Mouse (Mus musculus) CH12.LX (cell line): ENCODE measurements around the gene Dhx38. TPM values are rescaled to one million over a fixed set of nuclear protein-coding genes. Genes with fewer than 3 reads are reported as not detected.

ENCODE experiments used
- DNase-seq: peaks from one replicate; pipeline ENCODE4 v3.0.0-alpha.2; 2013; ENCODE audit errors: extremely low read depth
- H3K27ac ChIP-seq: 2 replicates; pipeline ENCODE4 v1.5.1; 2012; ENCODE audit warnings: low read depth, mild to moderate bottlenecking, control low read depth, moderate library complexity; ENCODE audit not compliant: insufficient read depth
- H3K27me3 ChIP-seq: replicated peaks from 2 replicates; pipeline ENCODE3; 2012; ENCODE audit warnings: inconsistent platforms
- H3K36me3 ChIP-seq, 2 experiments: replicated peaks in 1 of 2; 2 replicates each; pipeline versions ENCODE3 to v1.6.1; 2012; ENCODE audit warnings: inconsistent platforms in 1 of 2, low read length in 1 of 2, mild to moderate bottlenecking in 1 of 2, mixed read lengths in 1 of 2, moderate library complexity in 1 of 2; ENCODE audit not compliant: control insufficient read depth in 1 of 2, insufficient read depth in 1 of 2
- H3K4me1 ChIP-seq, 2 experiments: 2 replicates each; pipeline ENCODE4 v1.6.1; 2012; ENCODE audit warnings: inconsistent platforms in 1 of 2, moderate library complexity in 1 of 2; ENCODE audit not compliant: insufficient read depth in 2 of 2, control insufficient read depth in 1 of 2
- H3K4me2 ChIP-seq: 2 replicates; pipeline ENCODE4 v1.6.1; 2012; ENCODE audit warnings: low read depth, mild to moderate bottlenecking, control low read depth; ENCODE audit not compliant: poor library complexity, insufficient read depth, severe bottlenecking
- H3K4me3 ChIP-seq, 3 experiments: fragments of 150-350 bp in 1 of 3; sonication (generic) in 1 of 3; replicated peaks in 1 of 3; 2 replicates each; pipeline versions ENCODE3 to v1.5.1; 2011 to 2012; ENCODE audit warnings: low read depth in 2 of 3, low read length in 2 of 3, mild to moderate bottlenecking in 2 of 3, moderate library complexity in 2 of 3, control low read depth in 1 of 3, improper control_type of control experiment in 1 of 3, inconsistent platforms in 1 of 3, mixed read lengths in 1 of 3; ENCODE audit not compliant: poor library complexity in 1 of 3
- H3K79me2 ChIP-seq: replicated peaks from 2 replicates; pipeline ENCODE4 v1.6.1; 2012; ENCODE audit warnings: mild to moderate bottlenecking, moderate library complexity; ENCODE audit not compliant: control insufficient read depth, poor library complexity, insufficient read depth, severe bottlenecking; ENCODE audit errors: extremely low read depth
- H3K9ac ChIP-seq: 2 replicates; pipeline ENCODE4 v1.6.1; 2012; ENCODE audit warnings: low read depth, mild to moderate bottlenecking, control low read depth, moderate library complexity; ENCODE audit not compliant: insufficient read depth
- H3K9me3 ChIP-seq: replicated peaks from 2 replicates; pipeline ENCODE3; 2012; ENCODE audit warnings: low read length, inconsistent platforms, mixed read lengths
- CHD1 ChIP-seq: IDR thresholded peaks from 2 replicates; pipeline ENCODE4 v1.6.1; 2012; ENCODE audit warnings: low read depth, low read length, improper control_type of control experiment, inconsistent platforms
- CHD2 ChIP-seq: IDR thresholded peaks from 2 replicates; pipeline ENCODE4 v1.6.1; 2011; ENCODE audit warnings: low read length, improper control_type of control experiment
- CTCF ChIP-seq, 2 experiments: IDR thresholded peaks in 1 of 2; conservative IDR thresholded peaks in 1 of 2; 2 replicates each; pipeline ENCODE4 v1.5.1; 2011 to 2012; ENCODE audit warnings: low read depth in 2 of 2, low read length in 2 of 2, improper control_type of control experiment in 1 of 2, inconsistent platforms in 1 of 2, mild to moderate bottlenecking in 1 of 2, moderate library complexity in 1 of 2
- E2F4 ChIP-seq: IDR thresholded peaks from 2 replicates; pipeline ENCODE4 v1.6.1; 2011; ENCODE audit warnings: low read depth, low read length, improper control_type of control experiment; ENCODE audit not compliant: insufficient replicate concordance
- ELF1 ChIP-seq: IDR thresholded peaks from 2 replicates; pipeline ENCODE4 v1.6.1; 2014; ENCODE audit warnings: low read depth, mild to moderate bottlenecking, inconsistent platforms, low read length, improper control_type of control experiment
- ETS1 ChIP-seq: conservative IDR thresholded peaks from 2 replicates; pipeline ENCODE4 v1.6.1; 2012; ENCODE audit warnings: low read depth, mild to moderate bottlenecking, inconsistent platforms, low read length, improper control_type of control experiment, moderate library complexity
- KAT2A ChIP-seq: IDR thresholded peaks from 2 replicates; pipeline ENCODE4 v1.6.1; 2012; ENCODE audit warnings: low read length, improper control_type of control experiment, inconsistent platforms; ENCODE audit not compliant: insufficient replicate concordance
- MAFK ChIP-seq: IDR thresholded peaks from 2 replicates; pipeline ENCODE4 v1.6.1; 2011; ENCODE audit warnings: low read length, improper control_type of control experiment; ENCODE audit not compliant: insufficient replicate concordance
- MAX ChIP-seq: IDR thresholded peaks from 2 replicates; pipeline ENCODE4 v1.6.1; 2011; ENCODE audit warnings: low read length, improper control_type of control experiment
- MAZ ChIP-seq: IDR thresholded peaks from 2 replicates; pipeline ENCODE4 v1.6.1; 2012; ENCODE audit warnings: low read depth, mild to moderate bottlenecking, inconsistent platforms, low read length, improper control_type of control experiment, moderate library complexity
- MYC ChIP-seq: IDR thresholded peaks from 2 replicates; pipeline ENCODE4 v1.6.1; 2011; ENCODE audit warnings: low read depth, mild to moderate bottlenecking, improper control_type of control experiment, low read length
- NRF1 ChIP-seq: IDR thresholded peaks from 2 replicates; pipeline ENCODE4 v1.6.1; 2014; ENCODE audit warnings: low read depth, mild to moderate bottlenecking, inconsistent platforms, low read length, improper control_type of control experiment, moderate library complexity
- PAX5 ChIP-seq: IDR thresholded peaks from 2 replicates; pipeline ENCODE4 v1.6.1; 2012; ENCODE audit warnings: low read length, inconsistent platforms, mixed read lengths
- POLR2A ChIP-seq: IDR thresholded peaks from 2 replicates; pipeline ENCODE4 v1.6.1; 2011; ENCODE audit warnings: low read depth, mild to moderate bottlenecking, improper control_type of control experiment, low read length
- RCOR1 ChIP-seq: conservative IDR thresholded peaks from 2 replicates; pipeline ENCODE4 v1.6.1; 2012; ENCODE audit warnings: low read depth, mild to moderate bottlenecking, inconsistent platforms, low read length, improper control_type of control experiment
- SIN3A ChIP-seq: IDR thresholded peaks from 2 replicates; pipeline ENCODE4 v1.6.1; 2012; ENCODE audit warnings: low read length, improper control_type of control experiment, inconsistent platforms
- TBP ChIP-seq: conservative IDR thresholded peaks from 2 replicates; pipeline ENCODE4 v1.6.1; 2011; ENCODE audit warnings: low read depth, low read length, improper control_type of control experiment
- TCF12 ChIP-seq: IDR thresholded peaks from 2 replicates; pipeline ENCODE4 v1.6.1; 2014; ENCODE audit warnings: low read depth, mild to moderate bottlenecking, inconsistent platforms, low read length, improper control_type of control experiment
- ZC3H11A ChIP-seq: IDR thresholded peaks from 2 replicates; pipeline ENCODE4 v1.6.1; 2012; ENCODE audit warnings: low read depth, mild to moderate bottlenecking, inconsistent platforms, low read length, improper control_type of control experiment
- ZKSCAN1 ChIP-seq: IDR thresholded peaks from 2 replicates; pipeline ENCODE4 v1.6.1; 2012; ENCODE audit warnings: low read depth, inconsistent platforms, low read length, improper control_type of control experiment, borderline replicate concordance
- dilution Hi-C: fragments of 300-500 bp; cut with MboI; formaldehyde crosslinking; loops from 2 replicates; pipeline ENCODE4 v1.14.3; 2020; ENCODE audit warnings: low sequenced_read_pairs; ENCODE audit not compliant: extremely low pct_unique_long_range_greater_than_20kb, extremely low pct_ligation_motif_present
- in situ Hi-C: fragments of 300-500 bp; cut with MboI; formaldehyde crosslinking; loops from 3 replicates; pipeline ENCODE4 v1.14.3; 2019; ENCODE audit warnings: low sequenced_read_pairs, low pct_ligation_motif_present, low pct_unique_long_range_greater_than_20kb, mixed read lengths
- polyA plus RNA-seq: library from polyadenylated mRNA; unstranded; fragments of >175 nt; gene quantifications from 2 replicates; pipeline ENCODE4 v1.2.1, GENCODE M21; 2012; ENCODE audit warnings: low read depth; ENCODE audit not compliant: insufficient read length
- total RNA-seq, 2 experiments: library from RNA; depleted of rRNA; stranded (reverse); fragments of 300-350 nt in 1 of 2; fragments of >200 nt in 1 of 2; gene quantifications; 2 replicates each; pipeline ENCODE4 v1.2.3; 2012 to 2014

The Dhx38 gene
- total and polyA plus RNA-seq, 3 experiments = 19.7 to 51.0 (median 41.7) TPM

DNA sequence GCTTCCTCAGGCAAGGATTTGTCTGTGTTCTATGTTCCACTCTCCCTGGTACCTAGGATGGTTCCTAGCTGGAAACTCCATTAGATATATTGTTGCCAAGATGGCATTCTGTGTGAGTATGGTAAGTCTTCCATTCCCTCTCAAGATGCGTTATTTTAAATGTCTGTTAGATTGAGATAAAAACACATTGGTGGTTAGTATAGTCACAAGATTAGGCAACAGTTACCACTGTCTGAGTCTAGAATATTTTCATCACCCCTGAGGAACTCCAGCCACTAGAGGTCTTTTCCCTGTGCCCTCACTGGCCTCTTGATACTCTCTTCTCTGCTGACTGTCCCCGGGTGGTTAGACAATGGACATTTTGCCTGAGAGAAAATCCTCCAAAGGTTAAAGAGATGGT lies 41.7 kb downstream of the Dhx38 start:
- TF ChIP-seq CTCF (conservative IDR thresholded peaks at IDR 0.05 in 1 of 2, IDR thresholded peaks at IDR 0.05 in 1 of 2; ENCODE audit: low read depth in 2 of 2, low read length in 2 of 2) (no peak), RCOR1 (no peak), ZKSCAN1 (no peak)
- Histone ChIP-seq H3K27ac (no peak overlapping the region), H3K36me3 (no peaks in the 10 kb centered on the region), H3K9ac (no peak overlapping the region), H3K27me3 (no peaks in the 10 kb centered on the region), H3K9me3 (peaks cover 6% of the 10 kb centered on the region), H3K4me2 (no peak overlapping the region), H3K4me1 (no peaks in the 10 kb centered on the region), H3K4me3 (no peak overlapping the region), H3K79me2 (no peaks in the 10 kb centered on the region)
- no peak for DNase-seq
- dilution Hi-C loops (no loop called here), in situ Hi-C loops (no loop called here)

DNA sequence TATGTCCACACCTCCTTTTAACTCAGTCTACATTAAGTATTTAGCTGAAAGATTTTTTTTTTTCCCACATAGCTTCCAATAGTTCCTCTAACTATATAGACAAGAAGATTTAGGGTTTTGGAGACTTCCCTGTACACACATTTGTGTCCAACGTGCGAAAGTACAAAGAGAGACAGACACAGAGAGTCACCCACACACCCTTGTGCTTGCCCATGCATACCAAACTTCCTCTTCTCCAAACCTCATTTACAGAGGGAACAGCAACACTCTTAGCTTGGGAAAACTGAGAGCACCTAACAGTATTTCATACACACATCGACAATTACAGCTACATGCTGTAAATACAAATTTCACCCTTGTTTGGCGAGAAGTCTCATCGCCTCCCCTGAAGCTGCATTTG lies 60.1 kb downstream of the Dhx38 start:
- dilution Hi-C loops (no loop called here), in situ Hi-C loops (no loop called here)
- Histone ChIP-seq H3K79me2 (no peaks in the 10 kb centered on the region), H3K27me3 (no peaks in the 10 kb centered on the region), H3K9me3 (no peaks in the 10 kb centered on the region), H3K27ac (no peak overlapping the region), H3K36me3 (no peaks in the 10 kb centered on the region), H3K4me3 (no peak overlapping the region), H3K4me2 (no peak overlapping the region), H3K9ac (no peak overlapping the region), H3K4me1 (peaks cover 0 to 11% of the 10 kb centered on the region in 2 experiments; a peak in 2 of 4 replicates)
- no peak for TF ChIP-seq SIN3A
- no peak for TF ChIP-seq TCF12
- TF ChIP-seq CHD1 = no peak
- no peak for TF ChIP-seq KAT2A
- TF ChIP-seq MAZ = no peak
- TF ChIP-seq PAX5 = no peak
- no peak for DNase-seq

DNA sequence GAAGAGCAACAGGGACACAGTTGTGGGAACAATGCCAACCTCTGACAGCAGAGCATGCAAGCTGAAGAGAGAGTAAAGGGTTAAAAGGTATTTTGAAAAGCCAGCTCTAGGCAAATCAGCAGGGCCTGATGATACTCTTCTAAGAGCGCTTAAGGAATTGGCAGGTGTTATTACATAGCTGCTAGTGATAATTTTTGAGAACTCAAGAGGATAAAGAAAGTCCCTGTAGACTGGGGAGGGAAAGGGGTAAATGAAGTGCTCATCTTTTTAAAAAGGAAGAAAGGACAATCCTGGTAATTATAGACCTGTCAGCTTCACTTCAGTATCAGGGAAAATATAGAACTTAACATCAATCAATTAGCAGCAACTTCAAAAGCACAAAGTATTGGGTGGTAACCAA lies 62.1 kb downstream of the Dhx38 start:
- in situ Hi-C loops (no loop called here), dilution Hi-C loops (no loop called here)
- H3K4me1 ChIP-seq = peaks cover 0 to 13% of the 10 kb centered on the region in 2 experiments; a peak in 3 of 4 replicates
- H3K9me3 ChIP-seq = no peaks in the 10 kb centered on the region
- no peaks in the 10 kb centered on the region for H3K36me3 ChIP-seq
- H3K4me2 ChIP-seq = no peak overlapping the region
- no peaks in the 10 kb centered on the region for H3K79me2 ChIP-seq
- DNase-seq = no peak
- H3K4me3 ChIP-seq = no peak overlapping the region
- TF ChIP-seq SIN3A (no peak), E2F4 (no peak), MAX (no peak), KAT2A (no peak), ZC3H11A (no peak), POLR2A (no peak), ETS1 (no peak), CHD1 (no peak), ELF1 (no peak), MYC (no peak), CHD2 (no peak), NRF1 (no peak), TBP (no peak), MAFK (no peak), PAX5 (no peak)
- H3K9ac ChIP-seq = no peak overlapping the region
- H3K27me3 ChIP-seq = no peaks in the 10 kb centered on the region
- H3K27ac ChIP-seq = no peak overlapping the region
